ENCODE assay signal across 22 mouse cellular contexts in genomic region chr15:83227559-83227958, GRCm38 (mm10). TPM values are rescaled to one million over a fixed set of nuclear protein-coding genes. Genes with fewer than 3 reads are reported as not detected.
"Had no signal": no experiment of that assay in that cellular context is flagged by ENCODE, and none has a peak within 500 bp of the region (broad histone marks: within the 10 kb centered on the region; RNA-seq: fewer than 3 reads in every experiment).

No protein-coding gene starts in this region.

- H3K36me3 ChIP-seq: liver, embryonic 13.5 days; liver, embryonic 15.5 days; midbrain, embryonic 10.5 days; midbrain, embryonic 12.5 days; neural tube, embryonic 13.5 days; neural tube, embryonic 15.5 days; stomach, embryonic 15.5 days had no signal

- H3K4me3 ChIP-seq: liver, embryonic 13.5 days; liver, embryonic 15.5 days; midbrain, embryonic 10.5 days; midbrain, embryonic 12.5 days; myocyte; neural tube, embryonic 13.5 days; neural tube, embryonic 15.5 days; stomach, embryonic 15.5 days had no signal

- H3K9me3 ChIP-seq: liver, embryonic 13.5 days; liver, embryonic 15.5 days; midbrain, embryonic 10.5 days; midbrain, embryonic 12.5 days; neural tube, embryonic 13.5 days; neural tube, embryonic 15.5 days; stomach, embryonic 15.5 days had no signal

- H3K27me3 ChIP-seq: liver, embryonic 13.5 days; midbrain, embryonic 12.5 days; neural tube, embryonic 13.5 days; neural tube, embryonic 15.5 days; stomach, embryonic 15.5 days had no signal

- H3K27ac ChIP-seq: liver, embryonic 13.5 days; liver, embryonic 15.5 days; midbrain, embryonic 10.5 days; midbrain, embryonic 12.5 days; neural tube, embryonic 13.5 days; neural tube, embryonic 15.5 days; stomach, embryonic 15.5 days had no signal

- DNase-seq: liver, embryonic 13.5 days; lung, adult 18-20 months; lung, embryonic 14.5 days; lung, postnatal 4 days; midbrain, embryonic 14.5 days; retina, postnatal 1 day; right cerebral cortex, adult 18-20 months; right cerebral cortex, postnatal 25 days; right cerebral cortex, postnatal 4 days; thymus, adult 18-20 months; thymus, postnatal 14 days; thymus, postnatal 36 days had no signal

- ATAC-seq: midbrain, embryonic 16.5 days had no signal

- H3K9ac ChIP-seq: liver, embryonic 13.5 days; liver, embryonic 15.5 days; lung, embryonic 14.5 days; midbrain, embryonic 12.5 days; neural tube, embryonic 13.5 days; neural tube, embryonic 15.5 days; stomach, embryonic 15.5 days had no signal

- H3K4me2 ChIP-seq: liver, embryonic 13.5 days; liver, embryonic 15.5 days; lung, embryonic 14.5 days; midbrain, embryonic 12.5 days; neural tube, embryonic 13.5 days; neural tube, embryonic 15.5 days; stomach, embryonic 15.5 days had no signal

RNA-seq across cellular contexts. Expression of gene A4galt, which starts 24.0 kb away (rescaled TPM):
- total RNA-seq: megakaryocyte, adult 5-6 weeks; megakaryocyte-erythroid progenitor cell, adult 5-6 weeks had no signal
